Mouse (Mus musculus) G1E (cell line): ENCODE results near the gene Fam234a.
"Not testable (repeated sequence)": the region's sequence is repeated elsewhere in the genome, so short reads cannot be mapped to it uniquely, and the experiment has no call there.

Experiments used
- CTCF ChIP-seq: IDR thresholded peaks from 2 replicates; pipeline ENCODE4 v1.5.1; 2012; ENCODE audit warnings: low read depth, low read length, inconsistent platforms, mixed read lengths
- GATA1 ChIP-seq: IDR thresholded peaks from 2 replicates; pipeline ENCODE4 v1.6.1; 2012; ENCODE audit warnings: borderline replicate concordance, low read length, inconsistent platforms, mixed read lengths
- GATA2 ChIP-seq: IDR thresholded peaks from 2 replicates; pipeline ENCODE4 v1.6.1; 2012; ENCODE audit warnings: low read depth, low read length, inconsistent platforms, borderline replicate concordance
- POLR2AphosphoS5 ChIP-seq: IDR thresholded peaks from 2 replicates; pipeline ENCODE4 v1.6.1; 2012; ENCODE audit warnings: low read depth, low read length, inconsistent platforms; ENCODE audit not compliant: insufficient replicate concordance
- TAL1 ChIP-seq: conservative IDR thresholded peaks from 2 replicates; pipeline ENCODE4 v1.6.1; 2012; ENCODE audit warnings: low read depth, low read length, inconsistent platforms, mixed read lengths

DNA sequence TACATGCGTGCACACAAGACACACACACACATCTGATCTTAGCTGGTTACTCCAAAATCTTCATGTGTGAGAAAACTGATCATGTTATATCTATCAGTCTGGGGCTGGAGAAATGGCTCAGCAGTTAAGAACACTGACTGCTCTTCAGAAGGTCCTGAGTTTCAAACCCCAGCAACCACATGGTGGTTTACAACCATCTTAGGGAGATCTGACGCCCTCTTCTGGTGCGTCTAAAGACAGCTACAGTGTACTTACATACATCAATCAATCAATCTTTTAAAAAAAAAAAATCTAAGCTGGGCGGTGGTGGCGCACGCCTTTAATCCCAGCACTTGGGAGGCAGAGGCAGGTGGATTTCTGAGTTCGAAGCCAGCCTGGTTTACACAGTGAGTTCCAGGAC lies 52.6 kb downstream of the Fam234a start:
- TF ChIP-seq CTCF, TAL1, POLR2AphosphoS5, GATA1, GATA2: not testable (repeated sequence)
